Mouse (Mus musculus): ENCODE results near the gene Ruvbl2.

Ruvbl2 gene

DNA sequence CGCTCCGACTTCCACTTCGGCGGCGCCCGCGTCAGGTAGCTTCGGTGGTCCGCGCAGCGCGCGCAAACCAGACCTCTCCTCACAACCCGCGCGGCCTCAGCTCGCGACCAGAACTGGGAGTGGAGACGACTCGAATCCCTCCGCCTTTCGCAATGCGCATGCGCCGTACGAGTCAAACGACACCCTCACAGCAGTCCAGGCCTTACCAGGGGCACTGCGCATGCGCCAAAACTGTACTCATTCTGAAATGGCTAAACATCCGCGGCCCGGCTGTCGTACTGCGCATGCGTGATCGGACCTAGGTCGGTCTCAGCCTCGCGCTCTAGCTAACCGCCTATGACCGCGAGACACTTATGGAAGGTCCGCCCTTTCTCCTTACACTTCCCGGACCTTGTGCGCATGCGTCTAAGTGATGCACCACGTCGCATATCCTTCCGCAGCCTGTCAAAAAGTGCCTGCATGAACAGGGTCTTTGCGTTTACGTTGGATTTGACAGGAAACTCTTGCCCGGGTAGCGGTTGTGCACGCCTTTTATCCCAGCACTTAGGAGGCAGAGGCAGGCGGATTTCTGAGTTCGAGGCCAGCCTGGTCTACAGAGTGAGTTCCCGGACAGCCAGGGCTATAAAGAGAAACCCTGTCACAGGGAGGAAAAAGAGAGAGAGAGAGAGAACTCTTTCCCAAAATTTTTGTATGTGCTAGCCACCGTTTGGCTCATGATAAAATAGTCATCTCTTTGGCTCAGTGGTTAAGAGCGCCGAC is 42.1 kb downstream of the Ruvbl2 start, which contains the start of gene Snrnp70:
TSS of gene Snrnp70 (minus strand) at position 165 of the 759 bp plus-strand sequence.
- peak; percentile 100 for DNase-seq

DNA sequence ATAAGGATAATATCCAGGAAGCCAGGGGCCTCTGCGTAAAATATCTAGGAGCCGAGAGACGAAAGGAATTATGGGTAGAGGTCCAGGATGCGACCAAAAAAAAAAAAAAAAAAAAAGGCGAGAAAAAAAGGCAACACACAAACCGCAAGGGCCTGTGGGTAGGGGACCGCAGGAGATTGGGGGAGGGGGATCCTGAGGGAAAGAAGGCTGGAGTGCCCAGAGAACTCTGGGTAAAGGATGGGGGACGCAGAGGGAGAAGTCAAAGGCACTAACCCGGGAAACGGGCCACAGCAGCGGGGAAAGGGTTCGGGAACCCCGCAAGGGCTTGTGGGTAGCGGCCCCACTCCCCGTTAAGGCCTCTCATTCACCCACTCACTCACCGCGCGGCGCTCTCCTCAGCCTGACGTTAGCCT is 42.8 kb downstream of the Ruvbl2 start:
- no peak for DNase-seq

DNA sequence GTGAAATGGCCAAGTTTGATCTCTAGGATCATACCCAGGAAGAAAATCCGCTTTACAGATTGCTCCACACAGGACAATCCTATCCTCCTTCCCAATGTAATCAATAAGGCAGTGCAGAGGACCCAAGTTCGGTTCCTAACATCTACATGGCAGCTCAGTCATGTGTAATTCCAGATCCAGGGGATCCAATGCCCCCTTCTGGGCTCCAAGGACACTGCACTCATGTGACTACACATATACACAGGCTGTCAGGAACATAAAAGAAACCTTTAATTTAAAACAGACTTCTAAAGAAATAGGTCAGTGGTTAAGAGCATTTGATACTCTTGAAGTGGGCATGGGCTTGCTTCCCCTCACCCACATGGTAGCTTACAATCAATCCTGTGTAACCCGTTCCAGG is 51.8 kb downstream of the Ruvbl2 start:
- no peak for DNase-seq

DNA sequence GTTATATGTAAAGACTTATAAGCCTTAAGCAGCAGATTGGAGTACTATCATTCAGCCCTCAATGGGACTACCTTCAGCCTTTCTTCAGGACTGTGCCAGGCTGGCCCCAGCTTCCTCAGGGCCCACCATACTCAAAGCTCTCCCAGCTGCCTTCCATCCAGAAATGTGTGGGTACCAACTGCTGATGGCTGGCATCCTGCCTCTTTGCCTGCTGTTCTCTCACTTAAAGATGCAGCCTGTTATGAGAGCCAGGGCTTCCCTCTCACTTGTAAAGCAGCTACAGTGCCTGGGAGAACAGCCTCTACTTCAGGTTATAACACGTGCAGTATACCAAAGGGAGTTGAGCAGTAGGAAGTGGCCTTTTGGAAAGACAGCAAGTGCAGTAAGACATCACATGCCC is 61.8 kb downstream of the Ruvbl2 start:
- DNase-seq: no peak

DNA sequence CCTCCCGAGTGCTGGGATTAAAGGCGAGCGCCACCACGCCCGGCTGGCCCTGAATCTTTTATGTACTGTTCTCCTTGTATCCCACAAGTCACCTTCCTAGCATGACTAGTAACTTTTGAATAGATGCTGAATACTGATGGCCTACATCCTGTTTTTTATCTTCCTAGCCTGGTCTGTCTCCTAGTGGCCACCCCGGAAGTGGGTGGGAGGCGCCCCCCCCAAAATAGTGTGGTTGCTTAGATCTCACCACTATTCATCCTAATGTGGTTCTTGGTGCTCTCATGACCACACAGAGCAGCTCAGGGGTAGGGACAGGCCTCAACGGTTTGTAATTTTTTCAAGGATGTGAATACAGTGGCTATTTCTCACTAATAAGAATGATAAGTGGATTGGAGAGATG is 63.3 kb downstream of the Ruvbl2 start:
- no peak for DNase-seq

DNA sequence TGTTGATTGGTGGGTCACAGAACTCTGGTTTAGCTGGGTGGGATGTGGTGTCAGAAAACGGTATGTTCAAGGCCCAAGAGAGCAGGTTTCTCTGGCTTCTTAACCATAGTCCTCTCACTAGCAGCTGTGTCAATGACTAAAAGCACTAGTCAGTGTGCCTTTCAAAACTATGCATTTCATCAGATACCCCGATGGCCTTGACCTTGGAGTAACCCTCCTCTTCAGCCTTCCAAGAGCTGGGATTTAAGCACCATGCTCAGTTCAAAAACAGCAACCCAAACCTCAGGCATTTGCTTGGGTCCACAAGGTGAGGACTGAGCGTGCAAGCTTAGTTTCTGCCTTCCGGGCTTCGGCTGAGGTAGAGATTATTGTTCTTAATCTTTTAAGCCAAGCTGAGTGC is 65.5 kb downstream of the Ruvbl2 start:
- no peak for DNase-seq

All from cerebellum, adult 11 months (tissue).